Mouse (Mus musculus): ENCODE results near the gene Ankrd13b.
A peak's percentile ranks its signal among the peaks of the same experiment; 100 is the strongest.

Gene Ankrd13b

DNA sequence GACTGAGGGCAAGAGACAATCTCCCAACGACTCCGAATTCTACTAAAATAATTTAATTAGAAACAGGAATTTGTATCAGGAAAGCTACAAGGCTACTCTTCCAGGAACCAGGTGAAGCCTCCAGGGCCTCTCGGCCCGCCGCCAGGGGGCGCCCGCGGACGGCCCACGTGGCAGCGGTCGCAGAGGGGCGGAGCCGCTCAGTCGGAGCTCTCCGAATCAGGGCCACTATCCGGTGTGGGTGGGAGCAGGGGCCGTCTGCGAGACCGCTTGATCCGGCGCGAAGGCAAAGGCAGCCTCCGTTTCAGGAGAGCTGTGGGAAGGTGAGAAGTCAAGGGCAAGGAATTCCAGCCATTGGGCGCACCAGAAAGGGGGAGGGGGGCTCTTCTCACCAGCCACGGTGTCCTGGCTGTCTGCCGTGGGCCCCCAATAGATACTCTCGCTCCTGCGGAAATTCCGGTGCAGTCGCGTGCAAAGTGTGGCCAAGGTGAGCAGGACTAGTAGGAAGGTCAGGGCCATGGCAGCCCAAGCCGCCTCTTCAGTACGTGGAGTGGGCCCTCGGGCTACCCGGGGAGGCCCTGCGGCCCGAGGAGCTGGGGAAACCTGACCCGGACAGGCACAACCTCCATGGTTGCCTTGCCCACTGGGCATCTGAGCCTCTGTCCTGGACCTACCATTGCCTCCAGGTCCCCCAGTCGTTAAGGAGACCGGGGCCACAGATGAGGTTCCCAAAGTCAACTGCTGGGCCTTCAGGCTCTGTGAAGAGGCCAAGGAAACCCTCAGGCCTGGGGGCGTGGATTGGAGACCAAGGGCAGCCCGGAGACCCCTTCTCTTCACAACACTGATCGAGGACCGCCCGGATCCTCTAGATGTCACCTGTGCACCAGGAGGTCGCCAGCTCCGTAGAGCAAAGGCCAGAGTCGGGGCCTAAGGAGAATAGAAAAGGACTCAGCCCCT lies 18.9 kb upstream of the Ankrd13b start:
- DNase-seq = peak; percentile 83 to 91

DNA sequence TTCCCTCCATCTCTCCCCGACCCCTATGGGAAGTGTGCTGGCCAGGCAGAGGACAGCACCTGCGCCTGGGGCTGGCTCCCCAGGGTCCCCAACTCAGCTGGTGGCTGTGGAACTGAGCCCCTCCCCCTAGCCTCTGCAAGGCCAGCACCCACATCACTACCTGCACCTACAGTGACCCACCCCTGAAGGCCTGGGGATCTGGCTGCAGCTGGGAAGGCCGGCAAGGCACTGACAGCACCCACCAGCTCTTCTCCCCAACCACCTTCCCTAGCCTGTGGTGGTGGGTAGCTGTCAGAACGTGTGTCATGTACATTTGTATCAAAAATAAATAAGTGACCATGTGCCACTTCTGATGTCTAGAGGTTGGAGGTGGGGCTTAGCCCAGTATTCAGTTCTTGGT lies 17.9 kb upstream of the Ankrd13b start:
- peak in 1 of 2 experiments; percentile 34 for DNase-seq

DNA sequence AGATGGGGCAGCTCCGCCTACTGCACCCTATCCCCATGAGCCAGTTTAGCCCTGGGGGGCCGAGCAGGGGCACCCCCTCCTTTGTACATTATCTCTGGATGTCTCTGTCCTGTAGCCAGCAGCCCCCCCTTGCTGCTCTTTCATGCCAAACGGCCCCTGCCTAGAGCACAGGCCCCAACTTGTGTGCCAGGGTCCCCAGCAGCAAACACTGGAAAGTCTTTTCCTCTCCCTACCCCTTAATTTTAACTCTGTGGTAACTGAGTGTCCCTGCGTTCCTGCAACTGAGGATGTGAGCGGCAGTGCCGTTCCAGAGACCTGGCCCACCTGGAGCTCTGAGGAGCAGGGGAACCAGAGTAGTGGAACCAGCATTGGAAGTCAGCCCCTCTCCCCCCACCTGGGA lies 17.5 kb upstream of the Ankrd13b start:
- DNase-seq = peak; percentile 14 to 26

DNA sequence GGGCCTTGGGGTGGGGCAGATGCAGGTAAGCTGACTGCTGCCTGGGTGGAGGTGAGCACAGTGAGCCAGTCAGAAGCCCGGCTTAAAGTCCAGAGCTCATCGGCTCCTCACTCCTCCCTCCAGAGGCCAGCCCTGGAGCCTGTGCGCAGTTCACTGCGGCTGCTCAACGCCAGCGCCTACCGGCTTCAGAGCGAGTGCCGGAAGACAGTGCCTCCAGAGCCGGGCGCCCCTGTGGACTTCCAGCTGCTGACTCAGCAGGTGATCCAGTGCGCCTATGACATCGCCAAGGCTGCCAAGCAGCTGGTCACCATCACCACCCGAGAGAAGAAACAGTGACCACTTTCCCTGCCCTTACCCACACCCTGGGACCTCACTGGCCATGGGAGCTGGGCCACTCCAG lies 16.8 kb upstream of the Ankrd13b start:
- DNase-seq = peak; percentile 18 to 31

GRCm38 (mm10) chr11:77505291-77505980 lies 16.0 kb upstream of the Ankrd13b start:
- peak; percentile 10 to 19 for DNase-seq

- peak in 1 of 2 experiments; percentile 20 for DNase-seq
Measured at GRCm38 (mm10) chr11:77504377-77504776, 14.9 kb upstream of the Ankrd13b start.

GRCm38 (mm10) chr11:77503511-77503910 lies 14.0 kb upstream of the Ankrd13b start:
- DNase-seq = peak; percentile 11 to 28

DNA sequence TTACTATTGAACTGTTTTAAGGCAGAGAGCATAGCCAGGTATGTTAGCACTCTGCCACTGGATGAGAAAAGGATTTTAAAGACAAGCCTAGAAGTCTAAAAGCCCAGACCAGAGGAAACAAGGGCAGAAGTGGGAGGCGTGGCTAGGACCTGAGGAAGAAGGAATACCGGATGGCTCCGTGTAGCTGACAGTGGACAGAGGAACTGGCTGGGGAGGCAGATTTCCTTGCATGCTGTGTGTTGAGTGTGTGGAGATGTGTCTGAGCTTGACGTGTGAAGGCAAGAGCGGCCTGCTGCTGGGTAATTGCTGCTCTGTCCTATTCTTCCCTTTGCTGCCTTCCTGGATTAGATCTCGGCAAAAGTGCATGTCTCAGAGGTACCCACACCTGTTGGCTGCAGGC lies 13.0 kb upstream of the Ankrd13b start:
- peak; percentile 9 to 14 for DNase-seq

GRCm38 (mm10) chr11:77501971-77502370 lies 12.5 kb upstream of the Ankrd13b start:
- peak; percentile 8 to 38 for DNase-seq

DNA sequence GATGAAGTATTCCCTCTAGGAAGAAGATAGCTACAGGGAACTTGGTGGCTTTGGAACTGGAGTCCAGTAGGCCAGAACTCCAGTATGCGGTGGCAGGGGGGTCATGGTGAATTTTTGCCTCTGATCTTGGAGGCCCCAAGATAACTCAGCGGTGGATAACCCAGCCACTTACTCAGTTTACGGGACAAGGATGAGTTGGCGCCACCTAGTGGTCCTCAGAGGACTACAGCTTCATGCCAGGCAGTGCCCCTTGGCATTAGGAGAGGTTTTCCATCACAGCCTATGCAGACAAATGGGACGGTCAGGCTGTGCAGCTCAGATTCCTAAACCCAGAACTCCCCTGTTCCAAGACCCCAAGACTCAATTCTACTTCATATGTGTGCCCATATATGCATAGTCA lies 11.9 kb upstream of the Ankrd13b start:
- DNase-seq = peak; percentile 84 to 89

DNA sequence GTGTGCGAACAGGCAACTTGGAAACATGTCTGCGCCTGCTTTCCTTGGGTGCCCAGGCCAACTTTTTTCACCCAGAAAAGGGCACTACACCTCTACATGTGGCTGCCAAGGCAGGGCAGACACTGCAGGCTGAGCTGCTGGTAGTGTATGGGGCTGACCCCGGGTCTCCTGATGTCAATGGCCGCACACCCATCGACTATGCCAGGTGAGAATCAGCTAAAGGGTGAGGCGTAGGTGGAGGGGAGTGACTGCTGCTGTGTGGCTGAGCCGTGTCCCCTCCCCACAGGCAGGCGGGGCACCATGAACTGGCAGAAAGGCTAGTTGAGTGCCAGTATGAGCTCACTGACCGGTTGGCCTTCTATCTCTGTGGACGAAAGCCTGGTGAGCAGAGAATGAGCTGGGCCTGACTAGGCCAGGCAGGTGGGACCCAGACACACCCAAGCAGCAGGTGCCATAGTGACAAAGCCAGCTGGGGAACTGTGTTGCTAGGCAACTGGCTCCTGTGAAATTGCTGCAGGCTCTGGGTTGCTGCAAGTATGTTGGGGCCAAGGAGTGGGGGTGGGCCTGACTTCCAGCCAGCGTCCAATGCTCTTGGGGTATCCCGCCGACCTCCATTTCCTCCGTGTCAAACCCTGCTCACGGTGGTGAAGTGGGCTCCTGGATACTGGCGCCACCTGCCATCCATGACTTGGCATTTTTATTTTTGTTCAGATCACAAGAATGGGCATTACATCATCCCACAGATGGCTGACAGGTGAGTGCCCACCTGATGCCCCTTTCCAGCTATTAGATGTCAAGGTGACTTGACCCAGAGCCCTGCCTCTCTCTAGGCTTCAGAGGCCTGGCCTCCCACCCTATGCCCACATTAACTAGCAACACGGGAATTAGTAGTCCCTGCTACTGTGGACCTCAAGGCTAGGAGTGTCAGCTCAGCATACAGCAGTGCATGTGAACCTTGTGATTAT lies 11.2 kb upstream of the Ankrd13b start:
- peak; percentile 55 to 57 for DNase-seq

- DNase-seq = peak; percentile 87 to 90
Measured at GRCm38 (mm10) chr11:77499354-77499753, 9.9 kb upstream of the Ankrd13b start.

GRCm38 (mm10) chr11:77498261-77499139 lies 9.0 kb upstream of the Ankrd13b start:
- peak; percentile 43 to 50 for DNase-seq

DNA sequence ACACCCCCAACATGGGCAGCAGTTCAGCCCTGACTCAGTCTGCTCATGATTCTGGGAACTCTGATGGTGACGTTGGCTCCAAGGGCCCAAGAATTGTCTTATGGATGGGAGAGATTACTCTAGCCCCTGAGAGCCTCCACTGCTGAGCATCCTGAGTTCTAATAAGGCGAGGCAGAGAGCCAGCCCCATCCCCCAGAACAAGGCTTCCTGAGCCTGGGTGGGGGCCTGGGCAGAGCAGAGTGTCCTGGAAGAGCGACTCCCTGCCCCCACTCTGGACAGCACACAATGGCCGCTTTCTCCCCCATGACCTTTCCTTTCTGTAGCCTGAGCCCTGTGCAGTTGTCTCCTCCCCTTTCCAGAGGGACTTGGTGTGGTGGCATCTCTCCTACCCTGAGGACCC lies 8.4 kb upstream of the Ankrd13b start:
- DNase-seq = no peak

GRCm38 (mm10) chr11:77497341-77497756 lies 7.9 kb upstream of the Ankrd13b start:
- no peak for DNase-seq

DNA sequence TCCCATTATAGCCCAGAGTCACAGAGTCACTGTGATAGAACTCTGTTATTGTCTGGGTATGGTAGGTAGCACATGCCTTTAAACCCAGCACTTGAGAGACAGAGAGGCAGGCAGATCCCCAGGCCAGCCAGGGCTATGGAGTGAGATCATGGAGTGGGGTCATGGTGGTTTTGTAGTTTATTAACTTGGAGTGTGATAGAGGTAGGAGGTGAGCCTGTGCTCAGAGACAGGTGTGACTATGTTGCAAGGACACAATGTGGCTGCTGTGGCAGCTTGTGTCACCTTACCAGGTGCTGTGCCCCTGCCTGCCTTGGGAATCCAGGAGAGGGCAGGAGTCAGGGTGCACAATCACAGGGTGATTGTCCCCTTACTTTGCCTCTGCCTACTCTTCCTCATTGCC lies 6.0 kb upstream of the Ankrd13b start:
- DNase-seq = no peak

DNA sequence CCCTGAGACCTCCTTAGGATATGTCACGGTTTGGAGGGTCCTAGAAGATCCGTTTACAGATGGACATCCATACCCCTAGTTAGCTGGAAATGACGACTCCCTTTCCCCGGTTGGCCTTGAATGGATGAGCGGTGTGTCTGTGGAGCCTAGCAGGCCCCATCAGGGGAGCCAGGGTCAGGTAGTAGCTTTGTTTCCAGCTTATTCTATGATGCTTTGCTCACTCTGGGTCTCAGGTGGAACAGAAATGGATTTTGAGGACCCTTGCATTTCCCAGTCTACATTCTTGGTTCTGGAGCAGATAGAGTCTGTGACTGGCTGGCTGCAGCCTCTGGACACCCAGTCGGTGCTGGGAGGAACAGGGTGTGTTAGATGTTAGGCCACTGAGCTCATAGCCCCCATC lies 5.3 kb upstream of the Ankrd13b start:
- DNase-seq = no peak

- DNase-seq = no peak
Measured at GRCm38 (mm10) chr11:77494344-77494676, 4.8 kb upstream of the Ankrd13b start.

DNA sequence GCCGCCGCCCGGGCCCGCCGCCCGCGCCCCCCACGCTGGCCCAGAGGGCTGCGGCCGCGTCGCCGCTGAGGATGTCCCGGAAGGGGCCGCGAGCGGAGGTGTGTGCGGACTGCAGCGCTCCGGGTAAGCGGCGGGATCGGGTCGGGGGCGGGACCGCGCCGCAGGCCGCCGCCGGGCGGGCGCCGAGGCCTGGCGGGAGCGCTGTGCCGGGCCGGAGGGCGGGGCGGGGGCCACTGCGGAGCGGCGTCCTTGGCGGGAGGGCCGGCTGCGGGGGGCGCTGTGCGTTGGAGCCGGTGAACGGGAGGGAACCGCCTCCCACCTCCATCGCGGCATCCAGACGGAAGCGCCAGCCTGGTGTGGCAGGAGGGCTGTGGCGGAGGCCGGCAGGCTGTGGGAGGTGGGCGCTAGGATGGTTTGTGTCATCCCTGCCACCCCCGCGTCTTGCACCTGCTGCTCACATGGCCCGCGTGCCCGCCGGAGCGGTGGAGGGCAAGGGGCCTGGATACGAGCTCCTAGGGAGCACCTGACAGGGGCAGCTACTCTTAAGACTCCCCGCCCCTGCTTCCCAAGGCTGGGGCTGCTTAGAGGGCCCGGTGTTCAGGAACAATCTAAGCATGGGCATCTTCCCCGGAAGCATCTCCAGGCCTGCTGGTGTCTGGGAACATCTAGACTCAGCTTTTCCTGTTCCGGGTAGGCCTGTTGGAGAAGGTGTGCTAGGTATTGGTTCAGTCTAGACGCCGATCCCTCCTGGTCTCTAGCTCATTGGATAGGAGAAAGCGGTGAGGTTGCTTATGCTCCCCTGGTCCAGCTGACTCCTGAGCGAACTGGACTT lies 4.2 kb upstream of the Ankrd13b start, which contains the start of gene Git1:
Gene Git1, plus strand, starts transcription at position 51 of the 832 bp plus-strand sequence.
- peak; percentile 72 to 79 for DNase-seq

DNA sequence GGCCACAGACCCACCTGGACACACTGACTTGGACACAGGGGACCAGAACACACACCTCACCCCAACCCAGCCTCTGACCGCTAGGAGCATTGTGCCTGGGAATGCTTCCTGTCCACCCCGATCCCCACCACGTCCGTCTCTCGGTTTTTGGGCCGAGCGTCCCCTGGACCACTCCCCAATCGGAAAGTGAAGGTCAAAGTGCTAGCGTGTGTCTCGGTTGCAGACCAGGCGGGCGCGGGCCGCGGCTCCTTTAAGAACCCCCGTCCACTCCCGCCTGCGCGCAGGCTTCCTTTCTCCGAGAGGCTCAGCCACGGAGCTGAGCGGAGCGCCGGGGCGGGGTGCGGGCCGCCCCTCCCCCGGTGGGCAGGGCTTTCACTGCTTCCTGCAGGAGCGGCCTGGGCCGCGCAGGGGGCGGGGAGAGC lies 3.4 kb upstream of the Ankrd13b start:
- peak; percentile 94 to 98 for DNase-seq

Measured in cerebellum, postnatal 25 days (tissue).